Mouse (Mus musculus) adrenal gland, postnatal 0 days (tissue): Measurements from ENCODE around the gene Opn1sw. TPM values are rescaled to one million over a fixed set of nuclear protein-coding genes. Genes with fewer than 3 reads are reported as not detected.

Source experiments
- microRNA-seq: library from miRNA; unstranded; fragments of <30 nt; microRNA quantifications from one replicate; pipeline ENCODE4, GENCODE M21; 2016; ENCODE audit warnings: borderline replicate concordance; ENCODE audit not compliant: insufficient number of aligned reads
- polyA plus RNA-seq: library from polyadenylated mRNA; unstranded; fragments of >200 nt; fragmentation: Nextera tagmentation; extraction: Ambion mirVana; gene quantifications from 2 replicates; pipeline ENCODE4 v1.2.1, GENCODE M21; 2015

The Opn1sw gene
- polyA plus RNA-seq, result 0.28 and 1.2 TPM in 2 replicates

DNA sequence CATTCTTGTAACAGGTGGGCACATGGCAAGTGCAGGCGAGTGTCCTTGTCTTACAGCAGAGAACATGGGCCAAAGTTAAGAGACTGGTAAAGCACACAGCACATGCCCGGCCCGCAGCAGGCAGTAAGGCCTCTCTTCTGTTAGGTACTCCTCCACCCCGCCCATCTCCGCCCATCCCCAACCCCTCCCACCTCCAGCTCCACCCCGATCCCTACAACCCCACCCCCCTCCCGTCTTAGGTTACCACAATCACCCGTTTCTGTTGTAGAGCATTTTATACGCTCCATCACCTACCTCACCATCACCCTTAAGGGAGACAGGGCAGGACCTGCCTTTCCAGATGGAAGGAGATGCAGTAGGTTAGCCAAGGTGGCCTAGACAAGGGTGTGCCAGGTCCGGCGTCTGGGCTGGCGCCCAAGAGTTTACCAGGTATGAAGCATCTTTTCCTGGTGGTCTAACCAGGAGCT, at the start of gene Opn1sw:
Opn1sw (minus strand) TSS at position 417 of the 467 bp plus-strand sequence.

GRCm38 (mm10) chr6:29433038-29433803, 45.0 kb upstream of the Opn1sw start, which contains the start of gene Flnc:
Gene Flnc (plus strand): TSS chr6:29433256.

DNA sequence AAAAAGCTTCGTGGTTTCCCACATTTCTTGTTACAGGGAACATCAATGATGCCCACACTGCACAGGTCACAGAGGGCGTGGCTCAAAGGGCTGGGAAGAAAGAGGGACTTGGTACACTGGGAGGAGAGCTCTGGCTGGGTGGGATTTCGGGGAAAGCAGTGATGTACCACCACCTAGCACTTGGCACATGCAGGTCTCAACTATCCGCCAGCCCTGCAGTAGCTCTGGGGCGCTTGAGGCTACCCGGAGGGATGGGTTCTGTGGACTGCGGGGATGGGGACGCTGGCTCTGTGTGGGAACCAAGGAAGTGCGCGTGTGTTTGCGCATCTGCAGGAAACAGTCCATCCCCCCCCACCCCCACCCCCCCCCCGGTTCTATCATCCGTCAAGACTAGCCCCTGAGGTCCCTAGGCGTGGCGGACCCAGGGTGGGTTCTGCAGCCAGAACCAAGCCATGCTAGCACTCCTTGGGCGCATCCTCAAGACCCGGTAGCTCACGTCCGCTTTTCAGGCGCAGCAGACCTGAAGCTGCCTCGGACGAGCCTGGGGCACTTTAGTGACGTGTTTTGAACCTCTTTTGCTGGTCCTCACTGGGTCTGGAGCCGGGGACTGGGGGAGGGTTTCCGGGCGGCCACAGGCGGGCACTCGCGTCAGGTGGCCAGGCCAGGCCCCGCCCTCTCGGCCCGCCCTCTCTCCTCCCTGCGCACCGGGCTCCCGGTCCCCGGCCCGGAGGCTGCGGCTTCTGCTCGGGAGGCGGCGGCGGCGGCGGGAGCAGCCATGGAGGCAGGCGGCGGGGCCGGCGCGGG, 7.8 kb upstream of the Opn1sw start, which contains the start of gene Ccdc136:
Ccdc136 (plus strand) TSS at position 400 of the 804 bp plus-strand sequence.

GRCm38 (mm10) chr6:29347665-29348370, 40.5 kb downstream of the Opn1sw start, which contains the start of gene Calu:
Gene Calu (plus strand): TSS chr6:29348069.

Small RNA genes lying within 50 kb of the gene (microRNA-seq; reads per million reads assigned to microRNA genes)
- gene Gm26220 (not detected), gene Gm44354 (not detected)

Other genes with a start within 250 kb of the Opn1sw start
- gene Rbm28, start 223.5 kb downstream of the Opn1sw start, polyA plus RNA-seq, result 14.1 and 17.4 TPM in 2 replicates
- gene Prrt4, start 208.9 kb downstream of the Opn1sw start, polyA plus RNA-seq, result 3.7 and 5.0 TPM in 2 replicates
- 23.4 and 44.1 TPM in 2 replicates for gene Impdh1, start 172.1 kb downstream of the Opn1sw start, polyA plus RNA-seq
- gene Hilpda, start 116.0 kb downstream of the Opn1sw start, polyA plus RNA-seq, result 35.7 and 39.2 TPM in 2 replicates
- 0.22 TPM in 1 of 2 replicates, not detected in the other for gene Fam71f2, start 108.9 kb downstream of the Opn1sw start, polyA plus RNA-seq
- gene Fam71f1, start 69.3 kb downstream of the Opn1sw start, polyA plus RNA-seq, result 0.11 TPM in 1 of 2 replicates, not detected in the other
- 204 and 210 TPM in 2 replicates for gene Calu, start 40.4 kb downstream of the Opn1sw start, polyA plus RNA-seq
- 8.8 and 13.6 TPM in 2 replicates for gene Ccdc136, start 7.8 kb upstream of the Opn1sw start, polyA plus RNA-seq
- 2.9 and 3.7 TPM in 2 replicates for gene Flnc, start 44.8 kb upstream of the Opn1sw start, polyA plus RNA-seq
- gene Atp6v1f, start 79.2 kb upstream of the Opn1sw start, polyA plus RNA-seq, result 380 and 427 TPM in 2 replicates
- gene Atp6v1fnb, start 83.0 kb upstream of the Opn1sw start, polyA plus RNA-seq, result not detected in 2 replicates
- gene Kcp, start 119.5 kb upstream of the Opn1sw start, polyA plus RNA-seq, result 4.1 and 5.9 TPM in 2 replicates
- gene Irf5, start 138.2 kb upstream of the Opn1sw start, polyA plus RNA-seq, result 6.1 and 6.5 TPM in 2 replicates
- gene Tnpo3, start 221.4 kb upstream of the Opn1sw start, polyA plus RNA-seq, result 27.9 and 40.3 TPM in 2 replicates